Mouse (Mus musculus) CH12.LX (cell line): ENCODE measurements around the gene Mthfd2.

Experiments
- CHD1 ChIP-seq: IDR thresholded peaks from 2 replicates; pipeline ENCODE4 v1.6.1; 2012; ENCODE audit warnings: low read depth, low read length, improper control_type of control experiment, inconsistent platforms
- PAX5 ChIP-seq: IDR thresholded peaks from 2 replicates; pipeline ENCODE4 v1.6.1; 2012; ENCODE audit warnings: low read length, inconsistent platforms, mixed read lengths
- TCF12 ChIP-seq: IDR thresholded peaks from 2 replicates; pipeline ENCODE4 v1.6.1; 2014; ENCODE audit warnings: low read depth, mild to moderate bottlenecking, inconsistent platforms, low read length, improper control_type of control experiment

GRCm38 (mm10) chr6:83371350-83371749 is 45.6 kb upstream of the Mthfd2 start:
- TF ChIP-seq TCF12 (no peak), PAX5 (no peak), CHD1 (no peak)
